Mouse (Mus musculus) left cerebral cortex, postnatal 25 days (tissue): ENCODE measurements around the gene Olfr444. TPM values are rescaled to one million over a fixed set of nuclear protein-coding genes. Genes with fewer than 3 reads are reported as not detected.

ENCODE experiments used
- DNase-seq, 2 experiments: peaks; one replicate each; pipeline ENCODE4 v3.0.0; 2022; ENCODE audit warnings: low spot score in 2 of 2, mixed read lengths in 1 of 2
- intact Hi-C: fragments of 180-260 bp; cut with DNase I; formaldehyde crosslinking; loops from one replicate; pipeline ENCODE4 v1.15.1; 2025
- total RNA-seq, 2 experiments: library from RNA; stranded (reverse); gene quantifications; 2 replicates each; pipeline ENCODE4 v1.2.3; 2021

Olfr444 gene
- total RNA-seq, result not detected

GRCm38 (mm10) chr6:42948767-42949166, at the start of gene Olfr444:
Gene Olfr444 (plus strand): TSS chr6:42949067.
- no peak for DNase-seq
- intact Hi-C loops, result no loop called here

- DNase-seq, result no peak
- intact Hi-C loops, result no loop called here
Measured at GRCm38 (mm10) chr6:42900345-42900744, 48.5 kb upstream of the Olfr444 start.

- intact Hi-C loops, result no loop called here
- no peak for DNase-seq
Measured at GRCm38 (mm10) chr6:42908578-42908977, 40.3 kb upstream of the Olfr444 start, which contains the start of gene Olfr447. Gene Olfr447 (plus strand): TSS chr6:42908878.

DNA sequence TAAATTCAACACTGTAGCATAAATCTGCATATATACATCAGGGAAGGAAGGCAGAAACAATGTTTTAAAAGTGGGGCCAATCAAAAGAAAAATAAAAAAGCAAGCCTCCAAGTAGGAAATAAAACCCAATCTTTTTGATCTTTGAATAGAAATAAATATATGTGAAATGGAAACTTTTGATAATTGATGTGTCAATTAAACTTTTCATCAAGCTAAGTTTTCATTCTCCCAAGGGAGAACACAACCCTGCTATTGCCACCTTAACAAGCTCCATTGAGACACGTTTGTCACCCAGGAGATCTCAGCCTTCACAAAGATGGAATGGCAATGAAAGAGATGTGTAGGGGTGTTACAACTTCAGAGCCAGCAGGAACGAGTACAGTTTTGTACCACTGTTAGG, 27.8 kb upstream of the Olfr444 start, which contains the start of gene Olfr446:
Olfr446 (plus strand) TSS at position 301 of the 400 bp plus-strand sequence.
- intact Hi-C loops, result no loop called here
- no peak for DNase-seq

- DNase-seq, result no peak
- intact Hi-C loops, result no loop called here
Measured at GRCm38 (mm10) chr6:42980377-42980776, 31.5 kb downstream of the Olfr444 start.

Other genes starting within 250 kb of the Olfr444 start
- 100 to 1,000 TPM; 235 to 236 TPM for gene Tcaf1, start 239.0 kb upstream of the Olfr444 start, total RNA-seq
- gene Olfr453, start 209.7 kb upstream of the Olfr444 start, total RNA-seq, result not detected
- gene Olfr38, start 192.7 kb upstream of the Olfr444 start, total RNA-seq, result not detected
- gene Olfr452, start 164.0 kb upstream of the Olfr444 start, total RNA-seq, result not detected
- not detected for gene Olfr450, start 137.1 kb upstream of the Olfr444 start, total RNA-seq
- gene Olfr449, start 114.7 kb upstream of the Olfr444 start, total RNA-seq, result not detected
- gene Olfr448, start 58.6 kb upstream of the Olfr444 start, total RNA-seq, result not detected
- not detected for gene Olfr447, start 40.2 kb upstream of the Olfr444 start, total RNA-seq
- not detected for gene Olfr446, start 27.7 kb upstream of the Olfr444 start, total RNA-seq
- not detected for gene Olfr441, start 157.3 kb downstream of the Olfr444 start, total RNA-seq
- not detected for gene Olfr237-ps1, start 197.5 kb downstream of the Olfr444 start, total RNA-seq
- gene Olfr437, start 214.2 kb downstream of the Olfr444 start, total RNA-seq, result not detected
- gene Olfr13, start 223.1 kb downstream of the Olfr444 start, total RNA-seq, result not detected
- not detected for gene Olfr435, start 248.1 kb downstream of the Olfr444 start, total RNA-seq